Mouse (Mus musculus): Measurements from ENCODE around the gene Tspan7.

Tspan7 gene

DNA sequence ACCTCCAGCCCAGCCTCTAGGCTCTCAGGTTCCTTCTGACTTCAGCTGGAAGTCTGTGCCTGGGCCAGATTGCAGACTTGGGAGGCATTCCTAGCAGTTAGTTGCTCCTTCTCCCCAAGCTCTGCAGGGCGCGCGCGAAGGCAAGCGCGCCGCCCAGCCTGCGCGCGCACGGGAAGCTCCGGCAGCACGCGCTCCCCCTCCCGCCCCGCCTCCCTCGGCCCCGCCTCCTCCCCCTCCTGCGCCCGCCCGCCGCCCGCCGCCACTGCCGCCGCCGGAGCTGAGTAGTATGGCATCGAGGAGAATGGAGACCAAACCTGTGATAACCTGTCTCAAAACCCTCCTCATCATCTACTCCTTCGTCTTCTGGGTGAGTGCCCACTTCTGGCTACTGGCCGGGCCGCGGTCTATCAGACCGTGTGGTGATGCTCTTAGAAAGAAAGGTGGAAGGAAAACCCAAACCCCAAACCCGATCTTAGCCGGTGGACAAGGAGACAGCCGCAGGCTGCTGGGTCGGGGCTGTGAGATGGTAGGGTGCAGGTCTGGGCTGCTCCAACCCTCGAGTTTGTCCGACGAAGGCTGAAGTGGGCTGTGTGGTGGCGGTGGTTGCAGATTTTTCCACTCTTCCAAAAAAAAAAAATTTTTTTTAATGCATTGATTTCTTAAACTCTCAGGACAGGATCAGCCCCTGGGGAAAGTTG is at the start of gene Tspan7:
TSS of gene Tspan7 (plus strand) at position 287 of the 698 bp plus-strand sequence.
- in situ Hi-C loops (cut with MseI, MboI): no loop called here

DNA sequence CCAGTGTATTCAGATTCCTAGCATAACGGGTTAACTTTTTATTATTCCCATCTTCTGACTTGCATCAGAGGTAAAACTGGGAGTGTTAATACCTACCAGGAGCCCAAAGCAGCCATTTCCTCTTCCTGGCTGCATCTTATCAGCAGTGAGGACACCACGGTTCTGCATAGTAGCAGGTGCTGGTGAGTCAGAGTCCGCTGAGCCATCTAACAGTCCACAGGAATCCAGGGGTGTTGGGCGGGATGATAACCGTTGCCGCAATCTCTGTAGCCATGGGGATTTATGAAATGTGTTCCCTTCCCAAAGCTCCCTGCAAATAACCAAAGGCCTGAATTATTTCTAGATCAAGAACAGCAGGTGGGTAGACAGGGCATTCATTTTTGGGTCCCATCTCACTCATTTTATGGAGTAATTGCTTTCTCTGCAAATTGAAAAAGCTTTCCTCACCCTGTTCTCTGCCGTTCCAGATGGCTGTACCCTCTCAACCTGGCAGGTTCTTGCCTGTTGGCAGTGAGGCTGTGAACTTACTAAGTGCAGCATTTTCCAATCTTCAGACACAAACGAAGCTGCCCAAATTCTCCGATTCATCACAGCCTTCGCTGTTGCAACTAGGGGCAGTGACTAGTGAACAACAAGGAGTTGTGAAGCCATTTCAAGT is 35.5 kb upstream of the Tspan7 start:
- in situ Hi-C loops (cut with MseI, MboI): no loop called here

DNA sequence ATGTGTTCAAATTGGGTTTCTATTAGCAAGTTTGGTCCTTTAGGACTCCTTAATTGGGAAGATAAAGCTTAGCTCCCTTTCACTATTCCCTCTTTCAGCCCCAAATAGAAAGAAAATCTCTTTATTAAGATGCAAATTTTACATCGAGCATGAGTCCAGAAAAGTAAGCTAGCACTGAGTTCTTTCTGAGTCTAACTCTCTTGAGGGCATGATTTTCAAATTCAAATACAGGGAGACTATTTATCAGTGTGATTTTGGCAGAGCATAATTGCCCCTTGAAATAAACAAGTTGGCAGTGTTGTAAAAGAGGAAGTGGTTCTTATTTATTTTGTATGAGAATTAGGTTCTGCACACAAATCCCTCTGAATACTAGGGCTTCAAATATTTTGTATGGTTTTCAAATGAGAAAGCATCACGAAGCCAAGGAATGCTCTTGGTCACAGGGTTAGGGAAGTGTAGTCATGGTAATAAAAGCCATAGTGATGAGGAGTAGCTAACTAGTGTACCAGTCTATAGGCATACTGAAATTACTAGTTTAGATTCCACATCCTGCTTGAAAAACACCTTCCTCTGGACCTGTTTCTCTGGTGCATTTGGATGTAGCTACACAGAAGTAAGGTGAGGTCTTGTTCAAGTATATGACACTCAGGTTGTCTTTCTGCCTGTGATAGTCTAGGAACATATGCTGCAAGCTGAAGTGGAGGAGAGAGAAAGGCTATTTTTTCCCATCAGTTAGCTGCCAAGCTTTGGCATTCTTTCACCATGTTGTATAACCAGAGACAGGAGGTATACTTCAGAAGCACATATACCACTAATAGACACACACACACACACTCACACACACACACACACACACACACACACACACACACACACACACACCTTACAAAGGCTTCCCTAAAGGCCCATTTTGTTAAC is 34.6 kb upstream of the Tspan7 start:
- in situ Hi-C loops (cut with MseI, MboI): no loop called here

DNA sequence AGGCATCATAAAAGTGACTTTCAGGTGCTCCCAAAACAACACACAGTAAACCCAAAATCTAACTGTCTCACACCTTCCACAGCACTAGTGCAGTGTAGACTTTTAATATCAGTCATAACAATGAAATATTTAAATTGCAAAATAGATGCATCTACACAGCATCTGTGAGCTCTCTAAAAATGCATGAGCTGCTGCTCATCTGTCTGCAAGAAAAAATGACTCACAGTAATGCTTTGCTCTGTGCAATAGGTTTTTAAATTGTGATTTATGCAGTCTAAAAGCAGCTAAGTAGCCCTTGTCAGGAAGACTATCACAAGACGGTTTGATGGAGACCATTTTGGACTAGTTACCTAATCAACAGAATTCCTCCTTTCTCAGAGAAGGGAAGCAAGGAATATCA is 31.2 kb upstream of the Tspan7 start:
- in situ Hi-C loops (cut with MseI, MboI): no loop called here

DNA sequence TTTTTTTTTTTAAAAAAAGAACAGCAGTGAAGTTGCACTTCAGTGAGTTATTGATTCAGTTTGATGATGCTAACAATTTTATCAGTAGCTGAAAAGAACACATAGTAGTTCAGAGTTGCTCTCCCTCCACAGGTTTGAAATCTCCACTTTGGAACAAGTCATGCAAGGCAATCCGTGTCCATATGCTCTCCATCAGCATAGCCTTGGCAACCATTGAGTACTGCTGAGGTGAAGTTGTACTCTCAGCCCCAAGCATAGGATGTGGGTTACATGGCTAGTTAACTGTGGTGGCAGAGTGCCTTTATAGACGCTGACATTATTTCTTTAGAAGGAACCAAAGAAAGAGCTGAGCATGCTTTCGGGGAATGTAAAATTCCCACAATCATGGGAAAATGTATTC is 27.7 kb upstream of the Tspan7 start:
- in situ Hi-C loops (cut with MseI, MboI): no loop called here

DNA sequence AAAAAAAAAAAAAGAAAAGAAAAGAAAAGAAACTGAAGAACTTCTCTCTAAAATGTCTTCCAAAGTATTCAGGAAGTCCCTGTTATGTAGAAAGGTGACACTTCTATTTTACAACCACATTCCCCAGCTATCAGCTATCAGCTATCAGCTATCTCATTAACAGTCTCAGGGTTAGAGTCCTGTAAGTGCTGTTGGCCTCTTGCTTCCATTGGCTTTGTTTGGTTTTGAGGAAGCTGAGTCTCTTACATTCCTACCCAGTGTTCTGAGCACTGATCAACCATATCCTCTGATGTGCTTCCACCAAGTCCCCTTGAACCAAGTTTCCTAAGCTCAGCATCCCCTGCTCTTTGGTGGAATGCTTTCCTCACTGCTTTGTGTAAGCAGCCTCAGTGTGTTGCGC is 7.9 kb upstream of the Tspan7 start:
- in situ Hi-C loops (cut with MseI, MboI): no loop called here

DNA sequence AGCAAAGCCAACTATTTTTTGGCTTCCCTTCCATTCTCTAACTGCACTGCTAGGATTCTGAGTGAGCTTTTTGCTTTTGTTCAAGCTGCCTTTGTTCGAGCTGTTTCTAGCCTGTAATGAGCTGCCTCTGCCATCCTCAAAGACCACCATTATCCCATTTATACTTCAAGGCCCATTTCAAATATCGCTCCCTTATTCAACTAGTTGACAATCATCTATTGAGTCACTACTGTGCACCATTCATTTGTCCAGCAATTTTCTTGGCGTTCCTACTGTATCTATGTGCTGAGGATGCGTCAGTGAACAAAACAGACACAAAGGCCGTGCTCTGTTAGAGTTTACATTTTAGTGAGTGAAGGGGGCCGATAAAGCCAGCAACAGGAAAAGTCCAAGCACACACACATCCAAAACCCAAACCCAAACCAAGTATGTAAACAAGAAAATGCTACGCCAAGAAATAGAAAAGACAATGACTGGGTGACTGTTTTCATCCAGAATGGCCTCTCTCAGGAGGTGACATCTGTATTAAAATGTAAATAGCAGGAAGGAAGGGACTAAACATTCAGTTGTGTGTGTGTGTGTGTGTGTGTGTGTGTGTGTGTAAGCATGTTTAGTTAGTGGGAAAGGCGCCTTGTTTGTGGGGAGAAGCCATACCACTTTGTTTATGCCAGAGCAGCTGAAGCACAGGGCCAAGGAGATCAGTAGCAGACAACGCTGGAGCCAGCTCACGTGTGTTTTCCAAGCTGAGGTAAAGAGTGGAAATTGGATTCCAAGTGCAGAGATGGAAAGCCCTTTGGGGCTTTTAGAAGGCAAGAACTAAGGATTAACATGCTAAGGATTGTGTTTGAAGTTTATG is 5.7 kb upstream of the Tspan7 start:
- in situ Hi-C loops (cut with MseI, MboI): no loop called here

DNA sequence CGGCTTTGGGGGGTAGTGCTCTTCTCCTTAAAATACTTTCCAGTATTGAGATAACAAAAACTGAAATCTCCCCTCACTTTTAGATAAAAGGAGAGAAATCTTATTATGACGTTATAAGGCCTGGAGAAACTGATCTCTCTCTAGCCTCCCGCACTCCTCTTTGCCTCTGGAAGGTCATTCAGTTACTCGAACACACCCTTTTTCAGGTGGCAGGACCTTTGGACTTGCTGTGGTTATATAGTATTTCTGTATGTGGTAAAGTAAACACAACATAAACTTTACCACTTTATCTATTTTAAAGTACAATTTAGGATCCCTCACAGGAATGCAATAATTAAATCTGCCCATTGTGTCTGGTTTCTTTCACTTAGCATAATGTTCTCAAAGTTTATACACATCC is 5.0 kb upstream of the Tspan7 start:
- in situ Hi-C loops (cut with MseI, MboI): no loop called here

DNA sequence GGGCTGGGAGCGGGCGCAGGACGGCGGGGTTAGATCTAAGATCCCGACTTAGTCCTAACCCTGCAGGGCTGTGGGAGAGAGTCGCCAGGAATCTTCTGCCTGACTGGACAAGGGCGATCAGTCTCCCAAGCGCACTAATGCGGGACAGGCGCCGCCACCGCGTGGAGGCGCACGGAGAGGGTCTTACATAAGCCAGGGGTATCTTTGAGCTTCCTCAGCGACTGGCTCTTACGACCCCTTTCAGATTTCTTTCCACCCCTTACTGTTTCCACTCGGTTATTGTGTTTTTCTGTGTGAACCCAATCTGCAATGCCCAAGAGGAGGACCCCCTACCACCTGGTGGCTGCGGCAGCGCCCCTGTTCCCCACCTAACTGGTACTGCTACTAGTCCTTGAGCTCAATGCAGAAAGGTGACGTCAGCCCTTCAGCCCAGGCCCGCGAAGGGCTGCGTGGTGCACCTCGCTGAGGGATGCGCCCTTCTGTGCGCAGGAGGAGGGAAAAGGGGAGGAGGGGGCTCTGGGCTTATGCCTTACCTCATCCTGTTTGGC is 780 bp downstream of the Tspan7 start:
- in situ Hi-C loops (cut with MseI, MboI): no loop called here

DNA sequence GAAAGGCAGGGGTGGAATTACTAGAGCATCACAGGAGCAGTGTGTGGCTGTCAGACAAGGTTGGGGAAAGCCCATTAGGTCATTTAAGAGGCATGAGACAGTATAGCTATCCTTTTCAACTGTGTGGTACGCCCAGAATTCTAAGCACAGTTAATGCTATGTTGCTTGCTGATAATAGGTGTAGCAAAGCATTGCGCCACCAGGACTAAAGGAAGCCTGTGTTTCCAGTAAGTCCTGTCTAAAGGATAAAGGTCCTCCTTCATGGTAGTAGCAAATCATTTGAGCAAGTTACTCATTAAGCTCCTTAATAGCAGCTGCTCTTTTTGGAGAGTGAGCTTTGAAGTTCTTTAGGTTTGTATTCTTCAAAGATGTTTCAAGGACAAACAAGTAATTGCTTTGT is 13.6 kb downstream of the Tspan7 start:
- in situ Hi-C loops (cut with MseI, MboI): no loop called here

DNA sequence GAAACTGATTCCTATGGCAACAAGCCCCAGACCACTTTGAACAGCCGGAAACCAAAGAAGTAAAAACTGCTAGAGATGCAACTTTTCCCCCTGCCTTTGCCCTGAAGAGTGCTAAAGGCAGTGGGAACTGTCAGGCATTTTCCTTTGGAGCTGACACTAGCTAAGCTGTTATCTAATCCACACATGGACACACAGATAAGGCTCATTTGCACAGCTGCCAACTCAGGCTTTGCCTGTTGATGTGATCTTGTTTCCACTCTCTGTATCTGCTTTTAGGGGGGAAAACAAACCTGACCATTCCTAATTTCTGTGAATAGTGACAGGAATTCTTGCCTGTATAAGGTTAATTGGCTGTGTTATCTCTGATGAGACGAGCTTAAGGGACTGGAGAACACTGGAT is 17.7 kb downstream of the Tspan7 start:
- in situ Hi-C loops (cut with MseI, MboI): no loop called here

DNA sequence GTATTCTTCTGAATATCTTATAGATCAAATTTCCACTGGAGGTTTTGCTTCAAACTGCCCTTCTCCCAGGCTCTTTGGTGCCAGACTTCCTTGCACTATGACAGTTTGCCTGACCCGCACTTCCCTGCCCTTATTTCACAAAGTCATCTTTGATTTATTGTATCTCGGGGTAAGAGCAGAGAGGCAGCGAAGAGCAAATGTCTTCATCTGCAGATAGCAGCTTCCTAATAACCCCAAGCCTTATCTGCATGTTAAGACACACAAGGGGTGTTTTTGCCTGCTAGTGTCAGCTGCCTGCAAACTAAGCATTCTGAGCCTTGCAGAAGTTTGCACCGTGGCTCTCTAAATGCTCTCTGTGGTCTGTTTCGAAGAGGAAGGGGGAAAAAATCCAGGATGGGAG is 29.5 kb downstream of the Tspan7 start:
- in situ Hi-C loops (cut with MseI, MboI): no loop called here

DNA sequence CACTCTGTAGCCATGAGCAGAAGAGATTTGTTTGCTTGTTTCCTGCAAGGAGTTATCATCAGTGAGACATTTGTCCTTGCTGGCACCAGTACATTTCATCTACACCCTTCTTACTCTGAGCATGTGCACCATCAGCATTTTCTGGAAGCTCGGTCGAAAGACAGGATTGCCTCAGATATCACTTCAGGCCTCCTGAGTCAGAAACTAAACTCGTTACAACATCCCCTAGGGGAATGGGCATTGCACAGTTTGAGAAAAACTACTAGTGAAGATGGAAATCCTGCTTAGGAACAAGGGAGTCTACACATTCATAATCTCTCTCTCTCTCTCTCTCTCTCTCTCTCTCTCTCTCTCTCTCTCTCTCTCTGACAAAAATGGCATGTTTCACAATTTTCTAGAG is 30.0 kb downstream of the Tspan7 start:
- in situ Hi-C loops (cut with MseI, MboI): no loop called here

DNA sequence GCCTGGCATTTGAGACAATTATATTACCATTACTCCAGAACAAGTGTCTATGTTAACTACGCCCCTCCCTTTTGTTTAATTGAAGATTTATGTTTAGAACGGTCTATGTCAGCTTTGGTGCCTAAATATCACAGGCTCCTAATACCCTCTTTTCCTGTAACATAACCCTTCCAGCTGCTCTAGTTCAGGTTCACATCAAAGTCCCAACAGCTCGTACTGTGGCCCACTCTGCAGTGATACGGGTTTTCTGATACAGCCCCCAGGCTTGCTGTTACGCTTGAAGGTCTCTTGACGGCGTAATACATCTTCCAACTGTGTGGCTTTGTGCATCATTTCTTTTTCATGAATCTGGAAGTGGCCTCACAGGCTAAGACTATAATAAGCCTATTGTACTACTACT is 31.5 kb downstream of the Tspan7 start:
- in situ Hi-C loops (cut with MseI, MboI): no loop called here

DNA sequence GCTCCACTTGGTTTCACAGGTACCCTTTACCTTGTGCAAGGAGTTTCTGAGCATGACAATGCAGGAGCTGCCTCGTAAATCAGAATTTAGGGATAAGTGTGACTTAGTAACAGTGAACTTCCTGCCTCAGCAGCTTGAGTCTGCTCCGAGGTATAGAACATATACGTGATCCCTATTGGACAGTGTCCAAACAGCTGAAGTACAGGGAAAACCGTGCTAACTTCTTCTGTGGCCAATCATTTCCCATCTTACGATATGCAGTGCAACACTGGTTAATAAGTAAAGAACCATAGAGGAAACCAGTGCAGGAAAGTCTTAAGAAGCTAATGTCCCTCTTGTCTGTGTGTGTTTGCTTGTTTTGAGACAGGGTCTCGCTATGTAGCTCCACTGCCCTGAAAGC is 32.0 kb downstream of the Tspan7 start:
- in situ Hi-C loops (cut with MseI, MboI): no loop called here

DNA sequence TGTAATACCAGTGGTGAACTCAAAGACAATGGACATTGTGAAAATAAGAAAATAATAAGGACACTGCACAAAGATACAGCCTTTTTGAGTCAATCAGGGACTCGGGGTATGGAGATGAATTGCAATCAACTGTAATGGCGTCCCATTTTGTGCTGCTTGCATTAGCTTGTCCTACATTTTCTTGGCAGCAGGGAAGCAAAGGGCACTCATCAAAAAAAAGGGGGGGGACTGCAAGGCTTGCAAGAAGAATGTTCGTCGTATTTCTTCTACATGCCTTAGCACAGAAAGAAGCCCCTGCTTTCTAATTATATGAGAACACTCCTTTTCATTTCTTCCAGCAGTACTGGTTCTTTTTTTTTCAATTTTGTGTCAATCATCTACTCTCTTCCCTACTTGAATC is 32.8 kb downstream of the Tspan7 start:
- in situ Hi-C loops (cut with MseI, MboI): no loop called here

DNA sequence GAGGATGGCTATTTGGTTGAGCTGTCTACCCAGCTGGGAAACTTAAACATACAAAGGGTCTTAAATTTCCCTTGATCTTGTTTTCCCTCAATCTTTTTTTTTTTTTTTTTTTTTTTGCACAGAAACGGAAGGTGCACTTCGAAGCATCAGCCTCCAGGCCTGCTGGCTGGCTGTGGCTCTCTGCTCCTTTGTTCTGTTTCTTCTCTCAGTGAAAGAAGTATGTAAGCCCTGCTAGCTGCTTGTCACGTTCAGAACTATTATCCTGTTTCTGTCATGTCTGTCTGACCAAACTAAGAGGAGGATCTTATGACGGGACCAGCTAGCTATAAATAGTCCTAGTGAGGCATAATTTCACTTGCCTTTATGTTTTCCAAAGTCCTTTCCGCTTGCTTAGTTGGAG is 33.6 kb downstream of the Tspan7 start:
- in situ Hi-C loops (cut with MseI, MboI): no loop called here

DNA sequence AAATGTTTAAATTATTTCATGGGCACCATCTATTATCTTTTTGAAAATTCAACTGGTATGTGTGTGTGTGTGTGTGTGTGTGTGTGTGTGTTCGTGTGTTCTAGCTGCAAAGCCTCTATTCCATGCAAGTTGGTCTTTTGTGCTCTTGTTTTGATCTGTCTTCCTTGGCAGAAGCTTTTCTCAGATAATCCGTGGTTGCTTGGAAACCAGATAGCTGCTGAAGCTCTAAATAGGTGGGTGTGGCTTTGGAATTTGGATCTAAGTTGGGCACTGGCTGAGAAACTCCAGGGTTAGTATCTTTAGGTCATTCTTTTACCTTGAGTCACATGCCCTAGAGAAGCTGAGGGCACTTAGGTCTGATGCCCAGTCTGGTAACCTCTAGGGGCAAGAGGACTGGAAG is 50.5 kb downstream of the Tspan7 start:
- in situ Hi-C loops (cut with MseI, MboI): no loop called here

DNA sequence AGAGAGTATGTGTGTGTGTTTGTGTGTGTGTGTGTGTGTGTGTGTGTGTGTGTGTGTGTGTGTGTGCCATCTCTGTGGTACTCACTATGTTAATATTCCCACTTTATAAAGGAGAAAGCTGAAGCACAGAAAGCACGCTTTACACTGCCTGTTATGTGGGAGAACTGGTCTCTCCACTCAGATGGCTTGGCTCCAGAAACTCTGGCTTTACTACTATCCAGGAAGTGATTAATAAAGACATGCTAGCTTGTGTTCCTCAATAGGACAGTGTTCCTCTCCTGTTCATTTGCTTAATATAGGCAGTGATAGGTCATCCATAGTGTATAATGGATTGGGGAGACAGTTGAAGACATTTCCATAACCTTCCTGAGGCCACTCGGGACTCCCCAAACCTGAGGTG is 54.1 kb downstream of the Tspan7 start:
- in situ Hi-C loops (cut with MseI, MboI): no loop called here

DNA sequence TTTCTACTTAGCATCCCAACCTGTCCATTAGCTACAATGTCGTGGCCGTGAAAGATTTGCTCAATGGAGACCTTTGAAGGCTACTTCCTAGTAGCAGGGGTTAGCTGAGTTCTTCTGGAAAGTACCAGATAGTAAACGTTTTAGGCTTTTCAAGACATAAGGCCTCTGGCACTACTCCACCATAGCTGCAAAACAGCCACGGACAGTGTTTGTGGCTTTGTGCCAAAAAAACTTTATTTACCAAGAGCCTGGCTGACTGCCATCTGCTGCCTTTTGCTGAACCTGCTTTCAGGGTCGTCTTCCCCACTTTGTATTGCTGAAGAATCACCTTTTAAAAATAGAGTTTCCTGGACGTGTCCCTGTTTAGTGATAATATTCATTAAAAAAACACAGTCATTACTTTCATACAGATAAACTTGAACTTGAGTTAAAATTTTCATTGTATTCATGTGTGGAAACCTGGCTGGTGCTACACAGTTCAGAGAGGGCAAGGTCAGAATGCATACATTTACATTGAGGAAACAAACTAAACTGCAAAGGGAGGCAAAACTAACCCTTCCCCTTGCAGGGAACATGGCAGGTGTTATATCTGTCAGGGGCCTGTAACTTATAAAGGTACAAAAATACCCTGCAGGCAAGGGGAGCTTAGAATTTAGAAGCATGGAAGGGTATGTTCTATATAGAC is 54.7 kb downstream of the Tspan7 start:
- in situ Hi-C loops (cut with MseI, MboI): no loop called here

DNA sequence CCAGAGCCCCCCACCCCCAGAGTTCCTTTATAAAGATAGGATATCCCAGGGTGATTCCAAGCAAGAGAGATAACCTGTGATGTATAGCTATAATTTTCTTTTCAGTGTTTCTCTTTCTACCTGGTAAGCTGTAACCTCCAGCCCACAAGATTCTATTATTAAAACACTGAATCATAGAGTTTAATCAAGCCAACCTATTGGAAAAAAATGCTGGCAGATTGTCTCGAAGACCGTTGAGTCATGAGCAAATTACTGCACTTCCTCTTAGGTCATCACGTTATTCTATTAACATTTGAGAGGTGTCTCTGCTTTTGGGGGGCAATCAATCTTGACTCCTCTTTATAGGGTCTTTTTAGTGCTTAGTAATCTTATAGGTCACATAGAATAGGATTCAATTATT is 61.9 kb downstream of the Tspan7 start:
- in situ Hi-C loops (cut with MseI, MboI): no loop called here

All from mouse trophoblast stem cell (cell line).